Mouse (Mus musculus): ENCODE measurements around the gene Epb42. TPM values are rescaled to one million over a fixed set of nuclear protein-coding genes. Genes with fewer than 3 reads are reported as not detected.
A peak's percentile ranks its signal among the peaks of the same experiment; 100 is the strongest.
"Not testable (repeated sequence)": the region's sequence is repeated elsewhere in the genome, so short reads cannot be mapped to it uniquely, and the experiment has no call there.

The Epb42 gene
- total and polyA plus RNA-seq, 3 experiments: not detected

GRCm38 (mm10) chr2:121041098-121041497 is 4.2 kb upstream of the Epb42 start:
- no peaks in the 10 kb centered on the region; a peak in 1 of 4 replicates for H3K4me1 ChIP-seq (ENCODE audit: control insufficient read depth in 1 of 2, insufficient read depth in 2 of 2)
- peak; percentile 35 for DNase-seq (ENCODE audit: extremely low read depth)
- no peak overlapping the region for H3K4me2 ChIP-seq (ENCODE audit: insufficient read depth, low read depth, poor library complexity, severe bottlenecking)
- dilution Hi-C loops (cut with MboI; ENCODE audit: extremely low pct_ligation_motif_present, extremely low pct_unique_long_range_greater_than_20kb, low sequenced_read_pairs) (no loop called here), in situ Hi-C loops (cut with MboI; ENCODE audit: low pct_ligation_motif_present, low pct_unique_long_range_greater_than_20kb, low sequenced_read_pairs) (loop anchor here (10.0 kb wide), 1 partner anchor 54 kb away; no protein-coding TSS in a partner anchor)
- H3K27me3 ChIP-seq (replicated peaks): peaks cover 3% of the 10 kb centered on the region
- H3K36me3 ChIP-seq (replicated peaks in 1 of 2; ENCODE audit: control insufficient read depth in 1 of 2, insufficient read depth in 1 of 2, low read length in 1 of 2): no peaks in the 10 kb centered on the region
- no peaks in the 10 kb centered on the region for H3K9me3 ChIP-seq (replicated peaks; ENCODE audit: low read length)
- TF ChIP-seq ELF1 (IDR thresholded peaks at IDR 0.05; ENCODE audit: low read depth, low read length) (no peak), GABPA (IDR thresholded peaks at IDR 0.05; ENCODE audit: insufficient replicate concordance, low read depth, low read length) (no peak), BHLHE40 (IDR thresholded peaks at IDR 0.05; ENCODE audit: low read depth, low read length) (no peak), NRF1 (IDR thresholded peaks at IDR 0.05; ENCODE audit: low read depth, low read length) (no peak), HCFC1 (IDR thresholded peaks at IDR 0.05; ENCODE audit: low read depth, low read length) (no peak), SMC3 (IDR thresholded peaks at IDR 0.05; ENCODE audit: low read depth, low read length) (peak; percentile 79), CTCF (conservative IDR thresholded peaks at IDR 0.05 in 1 of 2, IDR thresholded peaks at IDR 0.05 in 1 of 2; ENCODE audit: low read depth in 2 of 2, low read length in 2 of 2) (peak; percentile 52 to 80; a peak in 3 of 4 replicates), POLR2A (IDR thresholded peaks at IDR 0.05; ENCODE audit: low read depth, low read length) (no peak), MAX (IDR thresholded peaks at IDR 0.05; ENCODE audit: low read length) (no peak), ZC3H11A (IDR thresholded peaks at IDR 0.05; ENCODE audit: low read depth, low read length) (peak; percentile 9; the same call in 1 of the 2 replicates), USF2 (conservative IDR thresholded peaks at IDR 0.05; ENCODE audit: low read depth, low read length) (no peak), RAD21 (IDR thresholded peaks at IDR 0.05; ENCODE audit: low read depth, low read length) (peak; percentile 75), CHD1 (IDR thresholded peaks at IDR 0.05; ENCODE audit: low read depth, low read length) (no peak), MAZ (IDR thresholded peaks at IDR 0.05; ENCODE audit: low read depth, low read length) (no peak), IRF4 (IDR thresholded peaks at IDR 0.05; ENCODE audit: low read depth, low read length) (no peak), MYC (IDR thresholded peaks at IDR 0.05; ENCODE audit: low read depth, low read length) (no peak), JUN (IDR thresholded peaks at IDR 0.05; ENCODE audit: insufficient read depth, low read depth, low read length) (no peak), POLR2AphosphoS2 (IDR thresholded peaks at IDR 0.05; ENCODE audit: low read depth, low read length) (no peak)
- no peak overlapping the region for H3K9ac ChIP-seq (ENCODE audit: insufficient read depth, low read depth)
- no peak overlapping the region for H3K4me3 ChIP-seq (replicated peaks in 1 of 3; ENCODE audit: low read depth in 2 of 3, low read length in 2 of 3, poor library complexity in 1 of 3)
- no peaks in the 10 kb centered on the region for H3K79me2 ChIP-seq (replicated peaks; ENCODE audit: control insufficient read depth, extremely low read depth, insufficient read depth, poor library complexity, severe bottlenecking)
- no peak overlapping the region for H3K27ac ChIP-seq (ENCODE audit: insufficient read depth, low read depth)

DNA sequence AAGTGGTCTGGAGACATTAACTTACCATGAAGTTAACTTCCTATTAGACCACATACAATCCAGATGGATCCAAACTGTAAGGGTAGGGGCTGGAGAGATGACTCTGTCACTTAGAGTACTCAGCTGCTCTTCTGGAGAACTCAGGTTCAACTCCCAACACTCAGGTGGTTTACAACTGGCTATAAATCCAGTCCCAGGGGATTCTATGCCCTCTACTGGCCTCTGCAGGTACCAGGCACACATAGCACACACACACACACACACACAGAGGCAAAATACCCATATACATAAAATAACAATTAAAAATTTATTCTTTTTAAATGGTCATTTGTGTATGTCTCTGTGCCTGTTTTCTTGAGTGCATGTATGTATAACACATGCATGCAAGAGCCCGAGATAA is 2.5 kb upstream of the Epb42 start:
- Histone ChIP-seq H3K4me3 (replicated peaks in 1 of 3; ENCODE audit: low read depth in 2 of 3, low read length in 2 of 3, poor library complexity in 1 of 3) (no peak overlapping the region), H3K9me3 (replicated peaks; ENCODE audit: low read length) (no peaks in the 10 kb centered on the region), H3K79me2 (replicated peaks; ENCODE audit: control insufficient read depth, extremely low read depth, insufficient read depth, poor library complexity, severe bottlenecking) (no peaks in the 10 kb centered on the region), H3K27ac (ENCODE audit: insufficient read depth, low read depth) (no peak overlapping the region), H3K4me1 (ENCODE audit: control insufficient read depth in 1 of 2, insufficient read depth in 2 of 2) (no peaks in the 10 kb centered on the region; a peak in 1 of 4 replicates), H3K9ac (ENCODE audit: insufficient read depth, low read depth) (no peak overlapping the region), H3K27me3 (replicated peaks) (no peaks in the 10 kb centered on the region), H3K4me2 (ENCODE audit: insufficient read depth, low read depth, poor library complexity, severe bottlenecking) (no peak overlapping the region), H3K36me3 (replicated peaks in 1 of 2; ENCODE audit: control insufficient read depth in 1 of 2, insufficient read depth in 1 of 2, low read length in 1 of 2) (no peaks in the 10 kb centered on the region)
- dilution Hi-C loops (cut with MboI; ENCODE audit: extremely low pct_ligation_motif_present, extremely low pct_unique_long_range_greater_than_20kb, low sequenced_read_pairs): no loop called here
- DNase-seq (ENCODE audit: extremely low read depth): no peak
- in situ Hi-C loops (cut with MboI; ENCODE audit: low pct_ligation_motif_present, low pct_unique_long_range_greater_than_20kb, low sequenced_read_pairs): no loop called here
- TF ChIP-seq JUND (conservative IDR thresholded peaks at IDR 0.05; ENCODE audit: low read depth, low read length) (no peak), SMC3 (IDR thresholded peaks at IDR 0.05; ENCODE audit: low read depth, low read length) (no peak), CTCF (conservative IDR thresholded peaks at IDR 0.05 in 1 of 2, IDR thresholded peaks at IDR 0.05 in 1 of 2; ENCODE audit: low read depth in 2 of 2, low read length in 2 of 2) (peak in 1 of 2 experiments; percentile 30; a peak in 2 of 4 replicates), ZC3H11A (IDR thresholded peaks at IDR 0.05; ENCODE audit: low read depth, low read length) (no peak)

GRCm38 (mm10) chr2:121038851-121039250 is 2.0 kb upstream of the Epb42 start:
- H3K36me3 ChIP-seq (replicated peaks in 1 of 2; ENCODE audit: control insufficient read depth in 1 of 2, insufficient read depth in 1 of 2, low read length in 1 of 2); H3K79me2 ChIP-seq (replicated peaks; ENCODE audit: control insufficient read depth, extremely low read depth, insufficient read depth, poor library complexity, severe bottlenecking); H3K9ac ChIP-seq (ENCODE audit: insufficient read depth, low read depth); H3K4me2 ChIP-seq (ENCODE audit: insufficient read depth, low read depth, poor library complexity, severe bottlenecking); dilution Hi-C loops (cut with MboI; ENCODE audit: extremely low pct_ligation_motif_present, extremely low pct_unique_long_range_greater_than_20kb, low sequenced_read_pairs); H3K27ac ChIP-seq (ENCODE audit: insufficient read depth, low read depth); H3K4me1 ChIP-seq (ENCODE audit: control insufficient read depth in 1 of 2, insufficient read depth in 2 of 2); H3K9me3 ChIP-seq (replicated peaks; ENCODE audit: low read length); in situ Hi-C loops (cut with MboI; ENCODE audit: low pct_ligation_motif_present, low pct_unique_long_range_greater_than_20kb, low sequenced_read_pairs); H3K27me3 ChIP-seq (replicated peaks); H3K4me3 ChIP-seq (replicated peaks in 1 of 3; ENCODE audit: low read depth in 2 of 3, low read length in 2 of 3, poor library complexity in 1 of 3); DNase-seq (ENCODE audit: extremely low read depth): not testable (repeated sequence)
